In the genomic region with DNA sequence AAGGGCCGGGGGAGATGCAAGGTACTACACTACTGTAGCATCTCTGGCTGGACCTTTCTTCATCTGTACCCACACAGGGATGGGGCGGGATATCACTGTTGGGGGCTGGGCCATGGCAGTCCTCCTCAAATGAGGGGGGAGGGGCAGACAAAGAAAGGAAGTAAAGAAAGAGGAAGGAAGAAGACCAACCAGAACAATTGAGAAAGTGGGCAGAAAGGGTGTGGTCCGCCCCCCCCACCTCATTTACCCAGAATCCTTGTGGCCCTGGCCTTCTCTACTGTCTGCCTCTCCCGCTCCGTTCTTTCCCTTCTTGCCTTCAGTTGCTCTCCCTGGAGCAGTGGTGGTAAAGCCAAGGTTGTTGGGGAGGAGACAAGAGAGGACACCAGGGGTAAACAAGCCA, we compare ENCODE assay signal across 20 mouse cellular contexts. TPM values are rescaled to one million over a fixed set of nuclear protein-coding genes. Genes with fewer than 3 reads are reported as not detected.
DNase-seq lines count a peak whose midpoint lies in the region; ATAC-seq lines count a peak whose summit lies in the region.
"Had no signal": no experiment of that assay in that cellular context is flagged by ENCODE, and none has a peak within 500 bp of the region (broad histone marks: within the 10 kb centered on the region; RNA-seq: fewer than 3 reads in every experiment).

No protein-coding gene starts in this region.

- H3K9me3 ChIP-seq in midbrain, embryonic 13.5 days = no peaks in the 10 kb centered on the region
- no peaks in the 10 kb centered on the region for H3K9me3 ChIP-seq in midbrain, embryonic 10.5 days (replicated peaks)
- H3K9me3 ChIP-seq: embryonic facial prominence, embryonic 15.5 days; forebrain, embryonic 12.5 days; hindbrain, embryonic 15.5 days had no signal

- ATAC-seq in midbrain, embryonic 13.5 days = no peak
- peak; percentile 13 to 34; a peak in 2 of 4 replicates for ATAC-seq in hematopoietic stem cell, adult 5-6 weeks (replicated peaks in 1 of 2; ENCODE audit: insufficient read depth in 1 of 2, low FRiP score in 2 of 2, low TSS enrichment in 1 of 2, low read depth in 1 of 2, poor library complexity in 2 of 2, severe bottlenecking in 2 of 2)
- peak; percentile 71 for ATAC-seq in neutrophil, adult 5-6 weeks (ENCODE audit: extremely low read depth, insufficient number of reproducible peaks, low FRiP score, poor library complexity, severe bottlenecking)
- ATAC-seq: intestine, postnatal 0 days had no signal

- H3K36me3 ChIP-seq in midbrain, embryonic 13.5 days = no peaks in the 10 kb centered on the region
- peaks cover 8% of the 10 kb centered on the region; the same call in 1 of the 2 replicates for H3K36me3 ChIP-seq in midbrain, embryonic 10.5 days
- H3K36me3 ChIP-seq: embryonic facial prominence, embryonic 15.5 days; forebrain, embryonic 12.5 days; hindbrain, embryonic 15.5 days had no signal

- no peak overlapping the region for H3K9ac ChIP-seq in midbrain, embryonic 13.5 days (replicated peaks)
- H3K9ac ChIP-seq: embryonic facial prominence, embryonic 15.5 days; forebrain, embryonic 12.5 days; hindbrain, embryonic 15.5 days had no signal

- 0 out of 2 replicates have a peak overlapping the region, but pooled peaks have one; percentile 14 for H3K27ac ChIP-seq in midbrain, embryonic 13.5 days
- no peak overlapping the region for H3K27ac ChIP-seq in midbrain, embryonic 10.5 days (replicated peaks)
- H3K27ac ChIP-seq: embryonic facial prominence, embryonic 15.5 days; forebrain, embryonic 12.5 days had no signal

- peak; percentile 89 for DNase-seq in heart, adult 11 months
- DNase-seq in heart, adult 9 months (ENCODE audit: low spot score in 2 of 2) = no peak
- no peak for DNase-seq in midbrain, embryonic 10.5 days (ENCODE audit: low spot score)
- no peak for DNase-seq in thymus, postnatal 10 days (ENCODE audit: low spot score in 2 of 2)
- DNase-seq in layer of hippocampus, postnatal 36 days = no peak
- DNase-seq: cerebellum, adult 18-20 months; kidney, postnatal 10 days; layer of hippocampus, adult 9-11 months; right cerebral cortex, postnatal 25 days; thymus, postnatal 36 days had no signal

- 94% methylated on average over 5 of the region's 5 CpGs for WGBS in midbrain, embryonic 13.5 days
- WGBS in midbrain, embryonic 10.5 days = 94% methylated on average over 5 of the region's 5 CpGs

- no peaks in the 10 kb centered on the region for H3K27me3 ChIP-seq in midbrain, embryonic 13.5 days
- no peaks in the 10 kb centered on the region for H3K27me3 ChIP-seq in midbrain, embryonic 10.5 days (ENCODE audit: low read depth, poor library complexity, severe bottlenecking)
- H3K27me3 ChIP-seq: embryonic facial prominence, embryonic 15.5 days; forebrain, embryonic 12.5 days; hindbrain, embryonic 15.5 days had no signal

- no peak overlapping the region for H3K4me3 ChIP-seq in midbrain, embryonic 13.5 days (replicated peaks)
- H3K4me3 ChIP-seq in midbrain, embryonic 10.5 days = no peak overlapping the region
- H3K4me3 ChIP-seq: embryonic facial prominence, embryonic 15.5 days; forebrain, embryonic 12.5 days; hindbrain, embryonic 15.5 days had no signal

- H3K4me2 ChIP-seq in midbrain, embryonic 13.5 days (replicated peaks) = no peak overlapping the region
- H3K4me2 ChIP-seq: embryonic facial prominence, embryonic 15.5 days; forebrain, embryonic 12.5 days; hindbrain, embryonic 15.5 days; liver, embryonic 11.5 days had no signal

- peaks cover 31% of the 10 kb centered on the region for H3K4me1 ChIP-seq in midbrain, embryonic 13.5 days (replicated peaks)
- H3K4me1 ChIP-seq in midbrain, embryonic 10.5 days = peaks cover 39% of the 10 kb centered on the region

RNA-seq across cellular contexts. Expression of gene Cfap43, which starts 13.5 kb away (rescaled TPM):
- 0.24 and 0.36 TPM in 2 replicates for polyA plus RNA-seq in midbrain, embryonic 13.5 days (2015; fragmentation: Nextera tagmentation; extraction: Ambion mirVana)
- 0.06 and 0.09 TPM in 2 replicates for polyA plus RNA-seq in midbrain, embryonic 10.5 days (2016; fragmentation: Nextera tagmentation; extraction: Ambion mirVana)
- total RNA-seq in hematopoietic stem cell, adult 5-6 weeks (2017) = 0.10 TPM in 1 of 2 replicates, not detected in the other
- total RNA-seq in neutrophil, adult 5-6 weeks (2017) = 0.23 and 0.49 TPM in 2 replicates
- total RNA-seq in layer of hippocampus, postnatal 36 days (2021) = 1 to 10 TPM; 1.2 to 1.7 TPM

RNA-seq across cellular contexts. Expression of gene Itprip, which starts 13.5 kb away (rescaled TPM):
- 8.5 and 9.2 TPM in 2 replicates for polyA plus RNA-seq in midbrain, embryonic 13.5 days (2015; fragmentation: Nextera tagmentation; extraction: Ambion mirVana)
- polyA plus RNA-seq in midbrain, embryonic 10.5 days (2016; fragmentation: Nextera tagmentation; extraction: Ambion mirVana) = 21.7 and 22.9 TPM in 2 replicates
- total RNA-seq in hematopoietic stem cell, adult 5-6 weeks (2017) = 18.6 and 33.0 TPM in 2 replicates
- 74.8 and 79.2 TPM in 2 replicates for total RNA-seq in neutrophil, adult 5-6 weeks (2017)
- 1 to 10 TPM; 1.0 to 1.9 TPM for total RNA-seq in layer of hippocampus, postnatal 36 days (2021)

RNA-seq across cellular contexts. Expression of gene Cfap58, which starts 31.9 kb away (rescaled TPM):
- 0.32 and 0.48 TPM in 2 replicates for polyA plus RNA-seq in midbrain, embryonic 13.5 days (2015; fragmentation: Nextera tagmentation; extraction: Ambion mirVana)
- 0.07 and 0.19 TPM in 2 replicates for polyA plus RNA-seq in midbrain, embryonic 10.5 days (2016; fragmentation: Nextera tagmentation; extraction: Ambion mirVana)
- not detected in 2 replicates for total RNA-seq in hematopoietic stem cell, adult 5-6 weeks (2017)
- total RNA-seq in neutrophil, adult 5-6 weeks (2017) = not detected in 2 replicates
- total RNA-seq in layer of hippocampus, postnatal 36 days (2021) = under 1 TPM; 0.30 to 0.35 TPM
- total RNA-seq: gastrocnemius, postnatal 4 days; megakaryocyte-erythroid progenitor cell, adult 5-6 weeks had no signal
- polyA plus RNA-seq: intestine, postnatal 0 days had no signal

RNA-seq across cellular contexts. Expression of gene Gsto2, which starts 40.3 kb away (rescaled TPM):
- 1.2 and 1.5 TPM in 2 replicates for polyA plus RNA-seq in midbrain, embryonic 13.5 days (2015; fragmentation: Nextera tagmentation; extraction: Ambion mirVana)
- 1.4 and 1.6 TPM in 2 replicates for polyA plus RNA-seq in midbrain, embryonic 10.5 days (2016; fragmentation: Nextera tagmentation; extraction: Ambion mirVana)
- total RNA-seq in hematopoietic stem cell, adult 5-6 weeks (2017) = not detected in 2 replicates
- total RNA-seq in neutrophil, adult 5-6 weeks (2017) = 1.9 TPM in 1 of 2 replicates, not detected in the other
- 1 to 10 TPM; 2.7 to 3.1 TPM for total RNA-seq in layer of hippocampus, postnatal 36 days (2021)

RNA-seq across cellular contexts. Expression of gene Gsto1, which starts 50.8 kb away (rescaled TPM):
- 89.1 and 98.3 TPM in 2 replicates for polyA plus RNA-seq in midbrain, embryonic 13.5 days (2015; fragmentation: Nextera tagmentation; extraction: Ambion mirVana)
- 78.1 and 92.2 TPM in 2 replicates for polyA plus RNA-seq in midbrain, embryonic 10.5 days (2016; fragmentation: Nextera tagmentation; extraction: Ambion mirVana)
- total RNA-seq in hematopoietic stem cell, adult 5-6 weeks (2017) = 96.4 and 117 TPM in 2 replicates
- 117 and 147 TPM in 2 replicates for total RNA-seq in neutrophil, adult 5-6 weeks (2017)
- total RNA-seq in layer of hippocampus, postnatal 36 days (2021) = 10 to 100 TPM; 46.5 to 50.0 TPM
